Mouse (Mus musculus): ENCODE results near the gene Aars2. TPM values are rescaled to one million over a fixed set of nuclear protein-coding genes. Genes with fewer than 3 reads are reported as not detected.

Aars2 gene
- polyA plus RNA-seq, 1 experiment from 2014 or later = 8.6 TPM

GRCm38 (mm10) chr17:45551816-45552451 is 45.3 kb downstream of the Aars2 start:
- no peak overlapping the region for H3K4me3 ChIP-seq (replicated peaks)
- no peak overlapping the region for H3K27ac ChIP-seq
- H3K9ac ChIP-seq = no peak overlapping the region
- H3K4me1 ChIP-seq (replicated peaks) = peaks cover 33% of the 10 kb centered on the region
- H3K4me2 ChIP-seq = no peak overlapping the region
- H3K9me3 ChIP-seq (replicated peaks) = no peaks in the 10 kb centered on the region
- H3K36me3 ChIP-seq = no peaks in the 10 kb centered on the region
- 1% methylated on average over 8 of the region's 8 CpGs for WGBS (ENCODE audit: insufficient replicate concordance)
- peaks cover 85% of the 10 kb centered on the region for H3K27me3 ChIP-seq
- DNase-seq = peak; percentile 62
- ATAC-seq (ENCODE audit: low read depth) = peak; percentile 30

DNA sequence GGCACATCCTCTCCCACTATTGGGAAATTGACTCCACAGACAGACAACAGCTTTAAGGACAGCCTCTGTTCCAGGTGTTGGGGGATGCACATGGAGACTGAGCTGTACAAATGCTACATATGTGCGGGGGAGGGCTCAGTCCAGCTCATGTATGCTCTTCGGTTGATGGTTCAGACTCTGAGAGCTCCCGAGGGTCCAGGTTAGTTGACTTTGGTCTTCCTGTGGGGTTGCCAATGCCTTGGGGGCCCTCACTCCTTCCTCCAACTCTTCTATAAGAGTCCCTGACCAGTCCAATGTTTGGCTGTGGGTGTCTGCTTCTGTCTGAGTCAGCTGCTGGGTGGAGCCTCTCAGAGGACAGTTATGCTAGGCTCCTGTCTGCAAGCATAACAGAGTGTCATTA is 46.4 kb downstream of the Aars2 start:
- Histone ChIP-seq H3K4me2 (no peak overlapping the region), H3K27me3 (peaks cover 85% of the 10 kb centered on the region)
- no peak for DNase-seq

DNA sequence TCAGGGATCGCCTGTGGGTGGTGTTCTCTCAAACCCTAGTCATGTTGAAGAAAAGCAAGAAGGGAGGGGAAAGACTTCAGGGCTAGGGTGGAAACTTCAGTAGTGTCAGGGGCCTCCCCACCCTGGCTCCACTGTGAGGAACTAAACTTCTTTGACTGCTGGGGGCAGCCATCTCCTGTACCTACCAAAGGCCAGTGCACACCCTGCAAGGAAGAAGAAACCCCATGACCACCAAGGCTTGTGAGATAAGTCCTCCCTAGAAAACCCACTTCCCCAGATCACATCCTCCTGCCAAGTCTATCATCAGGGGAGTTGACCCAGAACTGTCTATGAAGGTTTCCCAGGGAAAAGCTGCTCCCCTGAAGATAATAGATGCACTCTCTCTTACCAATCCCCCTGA is 47.8 kb downstream of the Aars2 start:
- Histone ChIP-seq H3K4me3 (replicated peaks) (no peak overlapping the region), H3K4me2 (no peak overlapping the region), H3K9me3 (replicated peaks) (no peaks in the 10 kb centered on the region), H3K4me1 (replicated peaks) (peaks cover 37% of the 10 kb centered on the region), H3K27me3 (peaks cover 77% of the 10 kb centered on the region), H3K9ac (no peak overlapping the region), H3K27ac (no peak overlapping the region), H3K36me3 (no peaks in the 10 kb centered on the region)
- no peak for ATAC-seq (ENCODE audit: low read depth)
- WGBS (ENCODE audit: insufficient replicate concordance) = 13% methylated on average over 1 of the region's 1 CpGs
- DNase-seq = no peak

More for the DNA sequence above, 46.4 kb downstream of the Aars2 start:
- Histone ChIP-seq H3K4me1 (replicated peaks) (peaks cover 44% of the 10 kb centered on the region), H3K9me3 (replicated peaks) (no peaks in the 10 kb centered on the region), H3K4me3 (replicated peaks) (no peak overlapping the region), H3K36me3 (no peaks in the 10 kb centered on the region), H3K9ac (no peak overlapping the region), H3K27ac (no peak overlapping the region)
- ATAC-seq (ENCODE audit: low read depth) = no peak
- WGBS (ENCODE audit: insufficient replicate concordance) = 59% methylated on average over 3 of the region's 3 CpGs

DNA sequence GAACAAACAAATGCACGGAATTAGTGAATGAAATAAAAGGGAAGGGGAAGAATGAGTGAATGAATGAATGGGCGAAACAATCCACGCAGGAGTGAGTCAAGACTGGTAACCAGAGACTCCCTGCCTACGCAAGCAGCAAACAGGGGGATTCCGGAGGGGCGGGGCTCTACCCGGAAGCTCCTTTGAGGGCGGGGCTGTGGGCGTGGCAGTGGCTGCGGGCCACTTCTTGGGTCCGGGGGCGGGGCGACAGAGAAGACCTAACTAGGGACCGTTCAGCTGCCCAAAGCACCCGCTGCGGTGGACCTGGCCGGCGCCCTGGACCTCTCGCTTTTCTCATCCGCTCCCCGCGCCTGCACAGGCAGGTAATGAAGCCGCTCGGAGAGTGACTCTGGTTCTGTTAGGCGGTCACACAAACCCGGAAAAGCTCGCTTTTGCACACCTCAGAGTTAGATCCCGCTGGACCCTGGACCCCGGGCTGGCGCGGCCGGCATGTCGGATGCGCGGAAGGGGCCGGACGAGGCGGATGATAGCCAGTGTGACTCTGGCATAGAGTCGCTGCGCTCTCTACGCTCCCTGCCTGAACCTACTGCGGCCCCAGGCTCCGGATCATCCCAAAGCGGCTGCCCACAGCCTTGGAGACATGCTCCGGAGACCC is 48.9 kb downstream of the Aars2 start, which contains the start of gene Nfkbie:
TSS of gene Nfkbie (plus strand) at position 252 of the 655 bp plus-strand sequence.
- no peaks in the 10 kb centered on the region for H3K9me3 ChIP-seq (replicated peaks)
- H3K27me3 ChIP-seq = peaks cover 71% of the 10 kb centered on the region
- peak within 1 kb of the TSS; percentile 65 for H3K4me3 ChIP-seq (replicated peaks)

DNA sequence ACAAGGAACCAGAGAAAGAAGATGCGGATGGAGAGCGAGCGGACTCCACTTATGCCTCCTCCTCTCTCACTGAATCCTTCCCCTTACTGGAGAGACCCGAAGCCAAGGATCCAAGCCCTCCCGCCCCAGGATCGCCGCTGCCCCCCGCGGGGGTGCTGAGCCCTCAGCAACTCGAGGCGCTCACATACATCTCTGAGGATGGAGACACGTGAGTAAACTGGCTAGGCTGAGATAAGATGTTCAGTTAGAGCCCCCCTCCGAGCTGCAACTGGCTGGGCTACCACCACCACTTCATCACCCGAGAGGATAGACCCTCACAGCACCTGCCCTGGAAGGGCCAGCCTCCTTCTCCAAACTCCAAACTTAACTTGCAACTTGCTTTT is 49.5 kb downstream of the Aars2 start:
- DNase-seq (no peak), ATAC-seq (ENCODE audit: low read depth) (no peak)
- Histone ChIP-seq H3K27me3 (peaks cover 65% of the 10 kb centered on the region), H3K4me2 (peak overlapping the region; percentile 95), H3K36me3 (no peaks in the 10 kb centered on the region), H3K9me3 (replicated peaks) (no peaks in the 10 kb centered on the region), H3K4me3 (replicated peaks) (peak overlapping the region; percentile 65), H3K9ac (peak overlapping the region; percentile 71), H3K27ac (no peak overlapping the region), H3K4me1 (replicated peaks) (peaks cover 37% of the 10 kb centered on the region)
- 2% methylated on average over 14 of the region's 14 CpGs for WGBS (ENCODE audit: insufficient replicate concordance)

More for the DNA sequence above, 48.9 kb downstream of the Aars2 start, which contains the start of gene Nfkbie:
- peak; percentile 90 for DNase-seq
- peak within 1 kb of the TSS; percentile 95 for H3K4me2 ChIP-seq
- H3K9ac ChIP-seq = peak within 1 kb of the TSS; percentile 71
- H3K27ac ChIP-seq = no peak within 1 kb of the TSS
- ATAC-seq (ENCODE audit: low read depth) = peak; percentile 78
- no peaks in the 10 kb centered on the region for H3K36me3 ChIP-seq
- WGBS (ENCODE audit: insufficient replicate concordance) = under 1% methylated on average over 45 of the region's 45 CpGs
- H3K4me1 ChIP-seq (replicated peaks) = peaks cover 37% of the 10 kb centered on the region

- 27% methylated on average over 3 of the region's 3 CpGs for WGBS (ENCODE audit: insufficient replicate concordance)
- Histone ChIP-seq H3K27me3 (peaks cover 60% of the 10 kb centered on the region), H3K9me3 (replicated peaks) (no peaks in the 10 kb centered on the region), H3K4me3 (replicated peaks) (peak overlapping the region; percentile 65), H3K4me1 (replicated peaks) (peaks cover 37% of the 10 kb centered on the region), H3K36me3 (no peaks in the 10 kb centered on the region), H3K27ac (no peak overlapping the region), H3K9ac (0 out of 2 replicates have a peak overlapping the region, but pooled peaks have one; percentile 71), H3K4me2 (peak overlapping the region; percentile 95)
- ATAC-seq (ENCODE audit: low read depth) (no peak), DNase-seq (no peak)
Measured at GRCm38 (mm10) chr17:45556514-45557245, 50.0 kb downstream of the Aars2 start.

DNA sequence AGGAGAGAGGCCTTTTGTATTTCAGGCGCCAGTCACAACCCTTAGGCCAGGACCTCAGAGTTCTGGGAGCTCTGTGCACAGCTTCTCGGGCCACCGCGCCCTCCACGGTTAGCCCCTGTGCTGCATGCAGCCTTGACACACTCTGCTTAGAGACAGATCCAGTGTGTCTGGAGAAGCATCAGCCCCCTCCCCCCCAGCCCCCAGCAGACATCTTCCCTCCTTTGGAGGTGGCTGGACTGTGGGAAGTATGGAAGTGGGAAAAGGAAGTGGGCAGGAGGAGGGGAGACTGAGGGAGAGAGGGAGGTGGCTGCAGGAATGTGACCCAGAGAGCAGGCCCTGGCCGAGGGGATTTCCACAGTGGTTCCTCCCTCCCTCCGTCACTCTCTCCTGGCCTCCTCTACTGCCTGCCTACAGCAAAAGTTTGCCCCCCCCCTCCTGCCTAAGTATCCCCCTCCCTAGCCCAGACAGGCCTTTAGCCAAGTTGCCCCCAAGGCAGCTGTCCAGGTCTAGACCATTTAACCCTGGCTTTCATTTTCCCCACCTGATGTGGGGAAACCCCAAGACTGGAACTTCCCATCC is 50.7 kb downstream of the Aars2 start:
- Histone ChIP-seq H3K4me3 (replicated peaks) (no peak overlapping the region), H3K4me2 (peak overlapping the region; percentile 95), H3K4me1 (replicated peaks) (peaks cover 33% of the 10 kb centered on the region), H3K27ac (no peak overlapping the region), H3K9me3 (replicated peaks) (no peaks in the 10 kb centered on the region), H3K9ac (no peak overlapping the region; the same call in 1 of the 2 replicates), H3K27me3 (peaks cover 55% of the 10 kb centered on the region), H3K36me3 (no peaks in the 10 kb centered on the region)
- ATAC-seq (ENCODE audit: low read depth) (no peak), DNase-seq (no peak)
- WGBS (ENCODE audit: insufficient replicate concordance) = 46% methylated on average over 7 of the region's 7 CpGs

GRCm38 (mm10) chr17:45557998-45558862 is 51.6 kb downstream of the Aars2 start:
- peaks cover 49% of the 10 kb centered on the region for H3K27me3 ChIP-seq
- no peak overlapping the region for H3K4me3 ChIP-seq (replicated peaks)
- H3K36me3 ChIP-seq = no peaks in the 10 kb centered on the region
- H3K4me1 ChIP-seq (replicated peaks) = peaks cover 33% of the 10 kb centered on the region
- H3K9me3 ChIP-seq (replicated peaks) = no peaks in the 10 kb centered on the region
- no peak overlapping the region for H3K9ac ChIP-seq
- 55% methylated on average over 16 of the region's 16 CpGs for WGBS (ENCODE audit: insufficient replicate concordance)
- H3K4me2 ChIP-seq = no peak overlapping the region
- no peak for DNase-seq
- H3K27ac ChIP-seq = no peak overlapping the region
- ATAC-seq (ENCODE audit: low read depth) = no peak

DNA sequence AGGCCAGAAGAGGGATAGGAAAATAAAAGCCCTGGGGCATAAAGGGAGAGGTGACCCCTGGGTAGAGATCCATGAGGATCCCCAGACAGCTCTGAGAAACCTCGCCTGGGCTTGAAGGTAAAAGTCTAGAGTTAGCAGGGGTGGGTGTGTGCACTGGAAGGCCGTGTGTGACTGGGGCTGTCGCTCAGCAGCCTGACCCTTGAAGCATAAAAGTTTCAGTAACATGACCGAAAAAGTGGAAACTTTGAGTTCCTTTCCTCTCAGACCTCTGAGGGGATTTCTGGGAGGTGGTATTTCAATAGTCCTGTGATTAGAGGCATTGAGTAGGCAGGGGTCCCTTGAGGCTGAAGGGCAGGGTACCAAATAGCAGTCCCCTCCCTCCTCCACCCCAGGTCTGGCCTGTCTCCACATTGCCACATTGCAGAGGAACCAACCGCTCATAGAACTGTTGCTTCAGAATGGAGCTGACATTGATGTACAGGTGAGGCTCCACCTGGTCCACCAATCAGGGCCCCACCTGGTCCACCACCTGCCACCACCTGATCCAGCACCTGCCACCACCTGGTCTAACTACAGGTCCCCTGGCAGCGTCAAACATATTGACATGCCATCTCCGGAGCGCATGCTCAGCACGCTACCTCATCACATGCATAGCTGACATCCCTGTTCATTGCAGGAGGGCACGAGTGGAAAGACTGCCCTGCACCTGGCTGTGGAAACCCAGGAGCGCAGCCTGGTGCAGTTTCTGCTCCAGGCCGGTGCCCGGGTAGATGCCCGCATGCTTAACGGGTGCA is 53.3 kb downstream of the Aars2 start:
- Histone ChIP-seq H3K4me1 (replicated peaks) (peaks cover 41% of the 10 kb centered on the region), H3K27me3 (peaks cover 38% of the 10 kb centered on the region), H3K27ac (no peak overlapping the region), H3K9me3 (replicated peaks) (no peaks in the 10 kb centered on the region), H3K9ac (no peak overlapping the region), H3K4me2 (no peak overlapping the region), H3K4me3 (replicated peaks) (no peak overlapping the region), H3K36me3 (no peaks in the 10 kb centered on the region)
- no peak for DNase-seq
- ATAC-seq (ENCODE audit: low read depth) = no peak
- WGBS (ENCODE audit: insufficient replicate concordance) = 80% methylated on average over 15 of the region's 15 CpGs

- no peak overlapping the region for H3K4me2 ChIP-seq
- H3K9me3 ChIP-seq (replicated peaks) = no peaks in the 10 kb centered on the region
- ATAC-seq (ENCODE audit: low read depth) (no peak), DNase-seq (no peak)
- peak overlapping the region; percentile 88; the same call in 1 of the 2 replicates for H3K4me3 ChIP-seq (replicated peaks)
- peaks cover 43% of the 10 kb centered on the region for H3K4me1 ChIP-seq (replicated peaks)
- H3K27me3 ChIP-seq = 0 out of 2 replicates have a peak, but pooled peaks cover 10% of the 10 kb centered on the region
- H3K36me3 ChIP-seq = peaks cover 30% of the 10 kb centered on the region
- H3K9ac ChIP-seq = no peak overlapping the region; the same call in 1 of the 2 replicates
- 60% methylated on average over 12 of the region's 12 CpGs for WGBS (ENCODE audit: insufficient replicate concordance)
- H3K27ac ChIP-seq = no peak overlapping the region; the same call in 1 of the 2 replicates
Measured at GRCm38 (mm10) chr17:45563216-45563615, 56.6 kb downstream of the Aars2 start.

All from liver, embryonic 13.5 days (tissue).